Mouse (Mus musculus) olfactory bulb, adult 2 months (tissue): ENCODE data around the gene Szrd1.
A peak's percentile ranks its signal among the peaks of the same experiment; 100 is the strongest.

Source experiments
- CTCF ChIP-seq: fragments of 200-500 bp; IDR thresholded peaks from 2 replicates; pipeline ENCODE4 v1.5.1; 2012; ENCODE audit warnings: low read depth, mild to moderate bottlenecking, low read length, moderate library complexity; ENCODE audit not compliant: insufficient read depth
- POLR2A ChIP-seq: fragments of 200-500 bp; IDR thresholded peaks from 2 replicates; pipeline ENCODE4 v1.6.1; 2012; ENCODE audit warnings: mild to moderate bottlenecking, low read depth, low read length, moderate library complexity; ENCODE audit not compliant: insufficient read depth

DNA sequence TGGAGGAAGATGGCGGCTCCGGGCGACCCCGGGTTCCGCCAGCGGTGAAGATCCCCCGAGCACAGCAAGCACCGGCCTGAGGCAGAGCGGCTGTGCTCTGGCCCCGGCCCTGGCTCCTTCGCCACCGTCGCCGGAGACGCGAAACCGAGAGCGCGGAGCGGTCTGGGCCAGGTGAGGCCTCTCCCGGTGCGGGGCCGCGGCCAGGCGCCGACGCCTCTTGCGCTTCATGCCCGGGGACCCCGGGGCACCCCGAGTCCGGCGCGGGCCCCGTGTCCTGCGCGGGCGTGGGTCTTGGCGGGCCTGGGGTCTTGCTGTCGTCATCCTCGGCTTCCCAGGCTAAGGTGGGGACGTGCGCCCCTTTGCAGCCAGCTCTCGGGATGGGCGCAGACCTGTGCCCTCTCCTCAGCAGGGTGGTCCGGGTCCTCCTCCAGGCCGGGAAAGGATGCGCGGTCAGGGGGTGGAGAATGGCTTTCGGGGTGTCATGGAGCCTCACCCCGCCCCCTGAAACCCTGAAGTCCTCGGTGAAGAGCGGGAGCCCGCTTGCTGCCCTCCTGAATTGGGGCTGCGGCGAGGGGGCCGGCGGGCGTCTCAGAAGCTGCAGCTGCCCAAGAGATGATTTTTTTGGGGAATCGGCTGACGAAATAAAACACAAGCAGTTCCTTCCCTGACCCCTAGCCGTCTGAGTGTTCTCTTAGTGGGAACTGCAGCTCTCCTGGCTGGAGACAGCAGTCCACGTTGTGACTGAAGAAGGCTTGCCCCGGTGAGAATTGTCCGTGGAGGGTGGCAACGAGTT lies 8.6 kb upstream of the Szrd1 start:
- TF ChIP-seq CTCF: no peak
- 0 out of 2 replicates have a peak, but pooled peaks have one; percentile 45 for TF ChIP-seq POLR2A
